Mouse (Mus musculus) lung, adult 2 months (tissue): ENCODE results near the gene Nek9.

Source experiments
- CTCF ChIP-seq: fragments of 200-500 bp; IDR thresholded peaks from 2 replicates; pipeline ENCODE4 v1.5.1; 2011; ENCODE audit warnings: mild to moderate bottlenecking, low read length, control low read depth; ENCODE audit not compliant: insufficient read depth
- POLR2A ChIP-seq: fragments of 200-500 bp; IDR thresholded peaks from 2 replicates; pipeline ENCODE4 v1.6.1; 2011; ENCODE audit warnings: low read depth, mild to moderate bottlenecking, control low read depth, low read length, borderline replicate concordance; ENCODE audit errors: extremely low read depth

DNA sequence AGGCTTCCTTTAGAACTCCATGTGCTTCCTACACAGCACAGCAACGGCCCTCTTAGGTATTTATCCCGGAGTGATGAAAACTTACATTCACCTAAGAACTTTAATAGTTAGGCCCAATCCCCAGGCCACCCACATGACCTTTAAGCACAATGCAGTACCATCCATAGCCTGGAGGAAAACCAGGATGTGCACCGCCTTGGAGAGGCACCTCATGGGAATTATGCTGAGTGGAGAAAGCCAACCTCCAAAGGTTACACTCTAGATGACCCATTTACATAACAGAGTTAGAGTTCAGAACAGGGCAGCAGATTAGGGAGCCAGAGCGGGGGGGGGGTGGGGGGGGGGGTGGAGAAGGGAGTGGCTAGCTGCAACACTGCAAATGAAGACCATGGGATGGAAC lies 3.1 kb upstream of the Nek9 start:
- TF ChIP-seq CTCF (no peak), POLR2A (no peak)
